Mouse (Mus musculus) midbrain, postnatal 0 days (tissue): ENCODE results near the gene Astn1. TPM values are rescaled to one million over a fixed set of nuclear protein-coding genes. Genes with fewer than 3 reads are reported as not detected.

Experiments
- ATAC-seq: fragments of 200-750 bp; cut with Nextera tagmentation; 2 replicates; pipeline ENCODE4 v1.8.0; 2017; ENCODE audit warnings: moderate number of reproducible peaks, mild to moderate bottlenecking, moderate TSS enrichment, moderate library complexity; ENCODE audit not compliant: low FRiP score
- DNase-seq: peaks from one replicate; pipeline ENCODE4 v3.0.0-alpha.2; 2015; ENCODE audit warnings: low spot score
- H3K27ac ChIP-seq: fragments of 300-500 bp; sonication (generic); 2 replicates; pipeline ENCODE4 v1.5.1; 2014; ENCODE audit warnings: low read depth, mild to moderate bottlenecking, low read length, mixed read lengths
- H3K27me3 ChIP-seq: fragments of 300-500 bp; sonication (generic); 2 replicates; pipeline ENCODE4 v1.6.1; 2014; ENCODE audit warnings: low read length, control low read depth, mixed read lengths; ENCODE audit not compliant: insufficient read depth
- H3K36me3 ChIP-seq: fragments of 300-500 bp; sonication (generic); 2 replicates; pipeline ENCODE4 v1.6.1; 2014; ENCODE audit warnings: low read length, control low read depth, mixed read lengths; ENCODE audit not compliant: insufficient read depth
- H3K4me1 ChIP-seq: fragments of 300-500 bp; sonication (generic); 2 replicates; pipeline ENCODE4 v1.6.1; 2014; ENCODE audit warnings: mild to moderate bottlenecking, control low read depth, antibody characterized with exemption, low read length, mixed read lengths; ENCODE audit not compliant: insufficient read depth
- H3K4me2 ChIP-seq: fragments of 300-500 bp; sonication (generic); 2 replicates; pipeline ENCODE4 v1.6.1; 2014; ENCODE audit warnings: low read depth, mild to moderate bottlenecking, low read length, mixed read lengths; ENCODE audit not compliant: poor library complexity, severe bottlenecking
- H3K4me3 ChIP-seq: fragments of 300-500 bp; sonication (generic); 2 replicates; pipeline ENCODE4 v1.5.1; 2014; ENCODE audit warnings: low read depth, mild to moderate bottlenecking, low read length, moderate library complexity
- H3K9ac ChIP-seq: fragments of 300-500 bp; sonication (generic); replicated peaks from 2 replicates; pipeline ENCODE4 v1.6.1; 2014; ENCODE audit warnings: mild to moderate bottlenecking, low read length, moderate library complexity, mixed read lengths; ENCODE audit not compliant: poor library complexity, severe bottlenecking
- H3K9me3 ChIP-seq: fragments of 300-500 bp; sonication (generic); 2 replicates; pipeline ENCODE4 v1.6.1; 2016; ENCODE audit warnings: low read length, control low read depth
- CTCF ChIP-seq: IDR thresholded peaks from 2 replicates; pipeline ENCODE4 v1.5.1; 2016; ENCODE audit warnings: antibody characterized with exemption, mild to moderate bottlenecking
- WGBS: fragments of 180-500 bp; shearing (Covaris S2); extraction: QIAGEN DNeasy Blood & Tissue Kit; methylation state at CpG from one replicate; pipeline ENCODE4 v1.1.7; 2014; 5-methylcytosine and 5-hydroxymethylcytosine counted together
- polyA plus RNA-seq: library from polyadenylated mRNA; unstranded; fragments of >200 nt; fragmentation: Nextera tagmentation; extraction: Ambion mirVana; gene quantifications from 2 replicates; pipeline ENCODE4 v1.2.1, GENCODE M21; 2015
- total RNA-seq: library from RNA; depleted of rRNA; stranded (reverse); fragments of >200 nt; gene quantifications from 2 replicates; pipeline ENCODE4 v1.2.3, GENCODE M21; 2014; rRNA removed

The Astn1 gene
- total RNA-seq, result 157 and 180 TPM in 2 replicates
- 36.5 and 36.7 TPM in 2 replicates for polyA plus RNA-seq

GRCm38 (mm10) chr1:158361964-158362291 lies at the start of gene Astn1:
Astn1 (plus strand) TSS chr1:158362273.
- no peak for DNase-seq
- no peak; the same call in 1 of the 2 replicates for ATAC-seq
- 0% methylated on average over 2 of the region's 2 CpGs for WGBS
- Histone ChIP-seq H3K4me2 (peak within 1 kb of the TSS; percentile 74), H3K4me3 (peak within 1 kb of the TSS; percentile 57), H3K9me3 (no peaks in the 10 kb centered on the region), H3K27ac (peak within 1 kb of the TSS; percentile 97), H3K4me1 (peaks cover 7% of the 10 kb centered on the region), H3K27me3 (no peaks in the 10 kb centered on the region), H3K36me3 (no peaks in the 10 kb centered on the region), H3K9ac (peak within 1 kb of the TSS; percentile 89)
- TF ChIP-seq CTCF, result no peak; the same call in 1 of the 2 replicates

GRCm38 (mm10) chr1:158323325-158323724 lies 38.7 kb upstream of the Astn1 start:
- no peak for ATAC-seq
- H3K27me3 ChIP-seq, result no peaks in the 10 kb centered on the region
- DNase-seq, result peak; percentile 12
- H3K27ac ChIP-seq, result no peak overlapping the region
- H3K9ac ChIP-seq, result no peak overlapping the region
- H3K9me3 ChIP-seq, result no peaks in the 10 kb centered on the region
- H3K4me3 ChIP-seq, result no peak overlapping the region
- H3K4me1 ChIP-seq, result no peaks in the 10 kb centered on the region
- WGBS, result 74% methylated on average over 6 of the region's 6 CpGs
- no peak overlapping the region for H3K4me2 ChIP-seq
- no peaks in the 10 kb centered on the region for H3K36me3 ChIP-seq
- TF ChIP-seq CTCF, result no peak

GRCm38 (mm10) chr1:158328126-158328525 lies 33.9 kb upstream of the Astn1 start:
- Histone ChIP-seq H3K9me3 (no peaks in the 10 kb centered on the region), H3K36me3 (no peaks in the 10 kb centered on the region), H3K4me1 (no peaks in the 10 kb centered on the region), H3K9ac (no peak overlapping the region), H3K4me3 (no peak overlapping the region), H3K27me3 (no peaks in the 10 kb centered on the region), H3K27ac (no peak overlapping the region), H3K4me2 (no peak overlapping the region)
- no peak for TF ChIP-seq CTCF
- DNase-seq, result no peak
- 49% methylated on average over 5 of the region's 5 CpGs for WGBS
- ATAC-seq, result no peak

- Histone ChIP-seq H3K4me3 (no peak overlapping the region), H3K27me3 (no peaks in the 10 kb centered on the region), H3K27ac (no peak overlapping the region), H3K4me1 (no peaks in the 10 kb centered on the region), H3K9ac (no peak overlapping the region), H3K36me3 (no peaks in the 10 kb centered on the region), H3K9me3 (no peaks in the 10 kb centered on the region), H3K4me2 (no peak overlapping the region)
- WGBS, result 18% methylated on average over 2 of the region's 2 CpGs
- TF ChIP-seq CTCF, result no peak
- ATAC-seq, result no peak
- no peak for DNase-seq
Observed at GRCm38 (mm10) chr1:158328839-158329238, 33.2 kb upstream of the Astn1 start.

GRCm38 (mm10) chr1:158343243-158343714 lies 18.8 kb upstream of the Astn1 start:
- peak; percentile 68 for TF ChIP-seq CTCF
- peak; percentile 68 for ATAC-seq
- Histone ChIP-seq H3K27me3 (no peaks in the 10 kb centered on the region), H3K9ac (no peak overlapping the region), H3K27ac (no peak overlapping the region), H3K4me1 (no peaks in the 10 kb centered on the region), H3K4me3 (no peak overlapping the region), H3K4me2 (no peak overlapping the region), H3K36me3 (no peaks in the 10 kb centered on the region), H3K9me3 (no peaks in the 10 kb centered on the region)
- 13% methylated on average over 6 of the region's 6 CpGs for WGBS
- peak; percentile 64 for DNase-seq

GRCm38 (mm10) chr1:158353656-158354371 lies 8.3 kb upstream of the Astn1 start:
- DNase-seq (peak; percentile 55), ATAC-seq (no peak)
- H3K4me2 ChIP-seq, result peak overlapping the region; percentile 79
- peak overlapping the region; percentile 56 for H3K9ac ChIP-seq
- H3K9me3 ChIP-seq, result no peaks in the 10 kb centered on the region
- 61% methylated on average over 5 of the region's 5 CpGs for WGBS
- peak overlapping the region; percentile 74 for H3K4me3 ChIP-seq
- TF ChIP-seq CTCF, result peak; percentile 39; the same call in 1 of the 2 replicates
- no peaks in the 10 kb centered on the region for H3K27me3 ChIP-seq
- no peak overlapping the region for H3K27ac ChIP-seq
- no peaks in the 10 kb centered on the region for H3K36me3 ChIP-seq
- peaks cover 20% of the 10 kb centered on the region for H3K4me1 ChIP-seq
